14 mouse cellular contexts compared by ENCODE assay signal in genomic region chr6:146572073-146572472, GRCm38 (mm10).
"Had no signal": no experiment of that assay in that cellular context is flagged by ENCODE, and none has a peak within 500 bp of the region (broad histone marks: within the 10 kb centered on the region; RNA-seq: fewer than 3 reads in every experiment).

No protein-coding gene starts in this region.

- H3K27ac ChIP-seq: midbrain, embryonic 13.5 days; midbrain, embryonic 15.5 days; neural tube, embryonic 12.5 days; stomach, embryonic 15.5 days; stomach, postnatal 0 days had no signal

- DNase-seq: lung, adult 18-20 months; lung, embryonic 14.5 days; lung, postnatal 10 days; lung, postnatal 4 days; right cerebral cortex, postnatal 14 days; thymus, adult 2 months; thymus, postnatal 25 days; thymus, postnatal 4 days had no signal

- H3K4me3 ChIP-seq: midbrain, embryonic 13.5 days; midbrain, embryonic 15.5 days; neural tube, embryonic 12.5 days; stomach, embryonic 15.5 days had no signal

- H3K4me2 ChIP-seq: lung, embryonic 14.5 days; midbrain, embryonic 11.5 days; midbrain, embryonic 13.5 days; midbrain, embryonic 15.5 days; neural tube, embryonic 12.5 days; stomach, embryonic 15.5 days had no signal

- H3K27me3 ChIP-seq: midbrain, embryonic 13.5 days; midbrain, embryonic 15.5 days; neural tube, embryonic 12.5 days; stomach, embryonic 15.5 days had no signal

- H3K9ac ChIP-seq: lung, embryonic 14.5 days; midbrain, embryonic 13.5 days; midbrain, embryonic 15.5 days; neural tube, embryonic 12.5 days; stomach, embryonic 15.5 days had no signal

- H3K36me3 ChIP-seq: neural tube, embryonic 12.5 days had no signal

- ATAC-seq: midbrain, embryonic 13.5 days; midbrain, embryonic 15.5 days had no signal

- H3K9me3 ChIP-seq: midbrain, embryonic 13.5 days; midbrain, embryonic 15.5 days; neural tube, embryonic 12.5 days; stomach, embryonic 15.5 days had no signal
